Mouse (Mus musculus) CD4-positive, CD25-positive, alpha-beta regulatory T cell, adult 4 months (primary cell): ENCODE results near the gene Mok. TPM values are rescaled to one million over a fixed set of nuclear protein-coding genes. Genes with fewer than 3 reads are reported as not detected.

ENCODE experiments used
- ATAC-seq: one replicate; pipeline ENCODE4 v1.8.0; 2017
- polyA plus RNA-seq, 2 experiments: library from polyadenylated mRNA; unstranded; fragments of 100-300 nt; shearing (Covaris generic); gene quantifications; one replicate each; pipeline ENCODE4 v1.2.1; 2017

The Mok gene
- polyA plus RNA-seq, 2 experiments from 2014 or later = 0.24 to 0.63 TPM

DNA sequence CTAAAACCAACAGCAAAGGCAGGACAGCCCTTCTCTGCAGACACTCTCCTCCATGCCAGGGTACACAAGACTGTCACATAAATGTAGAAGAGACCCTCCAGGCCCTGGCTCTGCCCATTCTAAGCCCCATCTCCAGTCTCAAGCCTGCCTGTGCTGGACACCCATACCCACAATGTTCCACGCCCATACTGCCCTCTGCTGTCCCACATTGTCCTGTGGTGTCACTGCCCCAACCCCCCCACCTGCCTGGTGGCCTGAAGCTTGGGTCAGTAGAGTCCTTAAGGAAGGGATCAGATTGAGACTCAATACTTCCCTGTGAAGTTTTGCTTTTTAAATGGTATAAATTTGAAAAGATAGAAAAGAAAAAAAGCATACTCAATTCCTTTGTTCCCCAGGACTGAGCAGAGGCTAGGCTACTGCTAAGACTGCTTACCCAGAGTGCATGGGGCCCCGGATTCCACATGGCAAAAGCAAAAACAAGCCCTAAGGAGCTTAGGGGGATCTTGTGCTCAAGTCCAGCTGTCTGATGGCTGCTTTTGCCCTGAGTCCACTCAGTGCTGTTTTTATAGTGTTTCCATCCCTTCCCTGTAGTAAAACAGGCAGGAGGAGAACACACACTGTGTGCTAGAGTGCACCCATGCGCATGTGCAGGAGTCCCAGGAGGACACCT lies 34.3 kb downstream of the Mok start:
- ATAC-seq = no peak

DNA sequence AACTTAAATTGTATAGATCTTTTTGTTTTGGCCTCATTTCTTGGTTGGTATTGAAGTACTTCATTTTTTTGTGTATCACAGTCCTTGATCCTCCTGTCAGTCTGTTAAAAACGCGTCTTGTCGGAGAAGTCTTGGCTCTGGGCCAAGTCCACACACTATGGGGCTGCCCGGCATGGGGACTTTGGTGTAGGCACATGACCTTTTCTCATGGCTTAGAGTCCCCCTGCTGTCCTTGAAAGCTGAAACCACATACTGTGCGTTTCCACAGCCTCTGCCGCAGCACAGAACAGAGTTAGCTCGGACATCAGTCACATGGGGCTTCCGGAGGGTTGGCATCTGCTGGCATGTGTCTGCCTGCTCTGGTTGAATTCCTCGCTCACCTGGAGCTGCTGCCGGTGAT lies 36.5 kb downstream of the Mok start:
- ATAC-seq = no peak

DNA sequence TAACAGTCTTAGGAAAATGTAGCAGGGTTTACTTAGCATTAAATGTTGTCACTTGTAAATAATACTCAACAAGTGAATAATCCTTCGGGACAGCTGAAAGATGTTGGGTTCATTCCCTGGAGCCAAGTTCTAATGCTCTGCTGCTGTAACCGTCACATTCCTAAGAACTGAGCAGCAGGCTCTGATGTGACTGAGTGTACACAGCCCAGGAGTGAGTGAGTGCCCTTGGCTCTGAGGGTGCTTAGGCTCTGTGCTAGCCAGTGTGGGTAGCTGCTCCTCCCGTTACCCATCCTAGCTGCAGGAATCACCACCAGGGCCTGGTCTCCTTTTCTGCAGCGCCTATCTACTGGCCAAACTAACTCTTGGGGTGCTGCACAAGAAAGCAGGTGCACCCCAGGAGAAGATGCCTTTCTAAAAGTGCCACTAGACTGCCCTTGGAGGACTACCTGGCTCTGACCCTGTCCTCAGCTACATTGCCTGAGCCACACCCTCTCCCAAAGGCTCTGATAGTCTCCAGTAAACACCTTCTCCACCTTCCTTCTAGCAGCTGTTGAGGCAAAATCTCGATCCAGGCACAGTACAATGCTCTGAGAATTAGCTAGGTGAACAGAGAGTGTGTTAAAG lies 38.0 kb downstream of the Mok start:
- no peak for ATAC-seq

DNA sequence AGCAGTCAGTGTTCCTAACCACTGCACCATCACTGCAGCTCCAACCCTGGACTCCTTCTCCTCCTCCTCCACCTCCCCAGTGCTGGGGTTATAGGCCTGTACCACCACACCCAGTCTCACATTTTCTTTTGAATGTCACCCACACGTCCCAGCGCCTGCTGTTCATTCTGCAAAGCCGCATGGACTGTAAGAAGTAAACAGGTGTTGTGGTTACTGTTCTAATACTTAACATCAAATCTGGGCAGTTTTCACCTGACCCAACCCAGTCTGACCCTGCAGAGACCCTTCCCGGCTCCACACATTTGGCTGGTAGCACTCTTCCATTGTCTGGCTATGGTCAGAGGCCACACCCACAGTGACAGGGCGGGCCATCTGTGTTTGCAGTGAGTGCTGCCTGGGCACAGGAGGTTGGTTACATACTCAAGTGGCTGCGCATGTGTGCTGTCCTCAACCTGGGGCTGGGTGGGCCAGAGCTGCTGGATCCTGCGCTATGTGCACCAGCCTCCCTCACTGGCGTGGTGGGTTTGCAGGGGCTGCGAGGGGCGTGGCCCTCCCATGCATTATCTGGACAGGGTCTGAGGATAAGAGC lies 38.8 kb downstream of the Mok start:
- no peak for ATAC-seq

DNA sequence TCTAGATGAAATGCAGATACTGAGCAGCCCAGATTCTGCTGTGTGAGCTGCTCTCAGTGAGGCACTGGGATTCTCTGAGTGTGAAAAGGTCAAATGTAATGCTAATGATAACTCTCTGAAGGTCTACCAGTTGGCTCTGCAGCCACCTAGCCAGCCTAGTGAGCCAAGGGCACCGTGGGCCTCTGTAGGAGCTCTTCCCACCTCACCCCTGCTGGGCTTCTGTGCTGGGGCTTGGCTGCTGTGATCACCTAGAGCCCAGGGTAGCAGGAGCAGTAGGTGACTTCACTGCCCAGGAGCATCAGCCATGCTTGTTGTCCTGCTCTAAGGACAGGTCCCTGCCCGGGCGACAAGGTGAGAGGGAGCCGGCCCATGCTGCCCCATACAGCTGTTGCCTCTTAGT lies 41.5 kb downstream of the Mok start:
- ATAC-seq = no peak

DNA sequence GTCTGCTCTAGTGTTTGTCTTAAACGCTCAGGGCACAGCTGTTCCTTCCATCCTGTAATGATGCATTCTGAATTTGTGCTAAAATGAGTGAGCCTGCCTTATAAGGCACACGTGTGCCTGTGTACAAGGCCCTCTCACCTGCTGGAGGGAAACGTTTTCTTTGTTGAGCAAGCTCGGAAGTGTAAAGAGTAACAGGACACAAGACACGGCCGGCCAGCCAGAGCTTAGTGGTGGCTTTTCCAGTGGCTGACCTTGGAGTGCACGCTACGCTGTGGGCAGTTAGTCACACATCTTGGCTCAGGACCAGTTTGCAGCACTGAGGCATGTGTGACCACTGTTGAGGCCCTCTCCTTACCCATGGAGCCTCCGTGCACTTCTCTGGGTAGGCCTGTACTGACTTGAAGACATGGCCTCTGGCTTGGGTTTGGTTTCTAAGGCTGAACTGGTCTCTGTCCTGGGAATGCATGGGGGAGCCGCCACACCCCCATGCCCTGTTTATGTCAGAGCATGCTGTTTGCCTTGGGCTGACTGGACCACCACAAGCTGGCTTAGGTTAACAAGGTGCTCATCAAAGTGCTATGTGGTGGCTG lies 42.8 kb downstream of the Mok start:
- no peak for ATAC-seq

DNA sequence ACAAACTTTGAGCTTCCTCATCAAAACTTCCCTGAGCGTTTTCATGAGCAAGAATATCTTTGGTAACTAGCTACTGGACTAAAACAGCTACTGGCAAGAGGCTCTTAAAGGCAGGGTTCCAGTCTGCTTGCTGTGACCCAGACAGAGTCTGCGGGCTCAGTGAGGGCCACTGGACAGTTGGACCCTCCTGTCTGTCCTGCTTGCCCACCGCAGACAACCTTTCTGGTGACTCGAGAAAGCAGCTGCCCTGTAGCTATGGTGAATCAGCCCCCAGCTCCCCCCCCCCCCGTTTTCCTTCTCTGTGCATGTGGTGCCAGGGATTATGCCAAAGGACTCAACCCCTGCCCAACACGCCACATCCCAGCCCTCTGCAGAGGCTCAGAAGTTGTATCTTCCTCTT lies 43.5 kb downstream of the Mok start:
- no peak for ATAC-seq

DNA sequence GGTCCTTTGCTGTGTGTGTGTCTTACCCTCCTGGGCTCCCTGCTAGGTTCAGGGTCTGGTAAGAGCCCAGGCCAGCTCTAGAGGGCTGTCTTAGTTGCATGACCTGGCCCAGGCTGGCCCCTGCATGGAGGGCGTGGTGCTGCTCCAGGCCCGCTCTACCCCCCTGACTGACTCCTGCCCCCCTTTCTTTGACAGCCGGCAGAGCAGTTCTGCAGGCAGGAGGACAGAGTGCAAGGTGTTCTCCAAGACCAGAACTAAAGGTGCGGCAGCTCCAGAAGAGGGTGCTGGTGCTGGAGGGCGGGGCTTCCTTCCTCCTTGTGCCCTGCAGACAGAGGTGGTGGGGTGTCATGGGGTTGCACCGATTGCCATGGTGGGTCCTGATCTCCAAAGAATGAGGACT lies 44.0 kb downstream of the Mok start:
- no peak for ATAC-seq

DNA sequence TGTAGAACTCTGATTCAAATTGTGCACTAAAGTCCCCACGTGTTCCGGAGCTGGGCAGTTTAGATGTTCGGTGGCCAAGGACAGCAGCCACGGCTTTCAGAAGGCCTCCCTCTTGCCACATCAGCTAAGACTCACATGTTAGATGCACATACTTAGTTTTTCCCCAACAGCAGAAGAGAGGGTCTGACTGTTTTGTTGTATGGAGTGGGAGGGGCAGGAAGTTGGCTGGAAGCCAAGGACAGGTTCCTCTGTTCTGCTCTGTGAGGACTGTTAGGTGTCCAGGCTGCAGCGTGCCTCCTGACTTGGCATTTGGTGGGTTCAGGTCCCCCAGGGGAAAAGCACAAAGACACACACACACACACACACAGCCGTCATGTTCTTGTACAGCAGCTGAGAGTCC lies 45.7 kb downstream of the Mok start:
- no peak for ATAC-seq

DNA sequence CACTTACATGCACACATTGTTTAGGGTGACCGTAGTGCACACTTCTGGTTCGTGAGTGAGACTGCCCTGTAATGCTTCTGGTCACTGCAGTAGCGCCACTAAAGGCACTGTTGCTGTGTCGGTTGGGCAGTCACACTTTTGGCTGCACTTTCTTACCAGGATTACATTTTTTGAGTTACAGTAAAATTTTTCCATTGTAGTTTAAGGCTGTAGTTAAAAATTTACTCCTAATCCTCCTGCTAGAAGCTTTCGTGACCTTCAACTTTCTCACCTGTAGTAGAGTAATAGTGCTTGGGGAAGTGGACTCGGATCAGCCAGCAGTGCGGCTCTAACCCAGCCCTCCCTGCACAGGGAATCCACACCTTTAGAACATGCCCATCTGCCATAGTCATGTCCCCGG lies 49.7 kb downstream of the Mok start:
- no peak for ATAC-seq

DNA sequence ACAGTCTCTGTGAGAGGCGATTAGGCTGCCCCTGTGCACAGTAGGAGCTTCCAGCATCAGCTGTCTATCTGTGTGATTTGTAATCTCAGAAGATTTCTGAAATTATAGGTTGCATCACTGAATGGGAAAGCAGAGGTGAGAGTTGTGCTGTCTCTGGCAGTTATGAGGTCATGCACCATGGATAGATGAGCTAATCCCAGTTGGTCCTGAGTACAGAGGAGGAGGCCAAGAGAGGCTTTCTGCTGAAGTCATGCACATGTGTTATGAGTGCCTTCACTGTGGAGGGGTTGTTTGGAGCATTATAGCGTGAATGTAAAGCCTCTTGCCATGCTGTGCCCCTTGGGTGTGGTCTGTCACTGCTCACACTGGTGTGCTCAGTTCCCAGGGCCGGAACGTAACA lies 50.2 kb downstream of the Mok start:
- ATAC-seq = no peak

DNA sequence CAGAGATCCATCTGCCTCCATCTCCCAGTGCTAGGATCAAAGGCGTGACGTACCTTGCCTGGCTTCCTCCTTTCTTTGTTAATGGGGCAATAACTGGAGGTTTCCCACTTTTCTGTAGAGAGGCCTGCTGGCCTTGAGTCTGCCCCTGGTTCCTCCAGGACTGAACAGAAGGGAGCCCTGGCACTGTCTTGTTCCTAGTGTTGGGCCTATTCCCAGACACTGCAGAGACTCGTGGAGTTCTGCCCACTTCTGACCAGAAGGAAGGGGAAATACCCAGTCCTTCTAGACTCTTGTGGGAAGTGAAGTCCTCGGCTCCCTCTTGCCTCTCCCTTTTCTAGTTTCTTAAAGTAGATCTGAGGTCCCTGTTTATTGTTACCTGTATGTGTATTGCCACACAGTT lies 54.5 kb downstream of the Mok start:
- no peak for ATAC-seq

DNA sequence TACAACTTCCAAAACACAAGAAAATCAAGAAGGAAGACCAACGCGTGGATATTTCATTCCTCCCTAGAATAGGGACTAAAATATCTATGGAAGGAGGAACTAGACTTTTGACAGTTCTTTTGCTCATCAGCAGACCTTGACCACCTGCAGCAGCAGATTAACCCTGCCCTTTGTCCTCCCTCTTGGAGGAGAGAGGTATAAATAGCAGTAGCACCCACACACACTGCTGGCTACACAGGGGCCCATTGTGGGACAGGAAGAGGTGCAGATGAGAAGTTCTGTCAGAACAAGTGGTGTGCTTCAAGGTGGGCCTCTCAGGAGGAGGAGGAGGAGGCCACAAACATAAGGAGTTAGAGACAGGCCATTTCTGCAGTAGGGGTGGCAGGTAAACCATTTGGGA lies 56.5 kb downstream of the Mok start:
- ATAC-seq = no peak

DNA sequence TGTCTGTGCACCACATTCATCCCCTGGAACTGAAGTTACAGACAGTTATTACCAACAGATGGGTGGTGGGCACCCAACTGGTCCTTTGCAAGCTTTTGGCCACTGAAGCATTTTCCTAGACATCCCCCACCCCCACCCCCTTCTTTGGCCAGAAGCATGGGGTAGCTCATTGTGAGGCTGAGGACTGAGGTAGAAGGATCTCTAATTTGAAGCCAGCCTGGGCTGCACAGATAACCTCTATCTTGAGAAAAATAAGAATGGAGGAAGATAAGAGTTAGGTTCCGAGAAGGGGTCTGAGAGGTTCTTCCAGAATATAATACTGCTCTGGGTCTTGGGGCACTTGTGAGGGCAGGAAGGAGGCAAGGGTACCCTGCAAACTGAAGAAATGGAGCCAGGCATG lies 58.5 kb downstream of the Mok start:
- no peak for ATAC-seq

DNA sequence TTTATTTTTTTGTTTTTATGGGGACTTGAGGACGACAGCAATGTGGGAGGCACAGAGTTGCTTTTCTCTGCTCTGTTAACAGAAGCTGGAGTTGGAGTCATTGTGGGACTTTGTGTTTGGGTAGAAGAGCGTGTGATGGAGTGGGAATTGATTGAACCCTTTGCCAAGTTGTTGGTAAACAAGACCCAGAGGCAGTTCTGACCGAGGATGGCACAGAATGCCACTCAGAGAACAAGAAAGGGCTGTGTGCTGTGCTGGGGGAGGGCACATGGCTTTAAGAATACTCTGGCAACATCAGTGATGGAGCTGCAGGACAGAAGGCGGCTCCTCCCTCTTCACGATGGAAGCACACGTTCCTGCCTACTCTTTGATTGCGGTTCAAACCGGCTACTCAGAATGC lies 59.6 kb downstream of the Mok start:
- ATAC-seq = no peak

DNA sequence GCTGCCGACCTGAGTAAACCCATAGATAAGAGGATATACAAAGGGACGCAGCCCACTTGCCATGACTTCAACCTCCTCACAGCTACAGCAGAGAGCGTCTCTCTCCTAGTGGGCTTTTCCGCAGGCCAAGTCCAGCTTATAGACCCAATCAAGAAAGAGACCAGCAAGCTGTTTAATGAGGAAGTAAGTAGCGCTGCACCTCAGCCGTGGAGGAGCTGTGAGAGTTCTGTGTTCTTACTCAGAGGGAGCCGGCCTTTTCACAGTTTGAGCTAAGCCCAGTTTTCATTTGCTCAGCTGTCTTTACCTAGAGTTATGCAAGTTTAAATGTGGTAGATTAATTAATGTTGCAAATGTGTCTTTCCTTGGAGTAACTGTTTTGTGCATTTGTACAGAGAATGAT lies 61.4 kb downstream of the Mok start:
- ATAC-seq = no peak

DNA sequence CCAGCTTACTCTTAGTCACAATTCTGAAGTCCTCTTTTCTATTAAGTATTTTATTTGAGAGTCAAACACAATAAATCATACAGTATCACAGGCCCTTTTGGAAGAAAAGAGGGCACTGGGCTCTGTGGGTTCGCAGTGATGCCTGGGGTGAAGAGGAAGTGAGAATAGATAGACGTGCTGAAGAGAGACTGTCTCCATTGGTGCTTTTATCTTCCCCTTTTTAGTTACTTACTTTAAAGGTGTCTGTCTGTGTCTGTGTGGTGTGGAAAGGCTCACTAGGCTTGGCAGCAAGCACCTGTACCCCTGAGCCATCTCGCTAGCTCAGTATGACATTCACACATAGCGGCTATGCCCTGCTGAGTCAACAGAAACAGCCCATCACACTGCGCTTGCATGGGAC lies 62.9 kb downstream of the Mok start:
- ATAC-seq = no peak

DNA sequence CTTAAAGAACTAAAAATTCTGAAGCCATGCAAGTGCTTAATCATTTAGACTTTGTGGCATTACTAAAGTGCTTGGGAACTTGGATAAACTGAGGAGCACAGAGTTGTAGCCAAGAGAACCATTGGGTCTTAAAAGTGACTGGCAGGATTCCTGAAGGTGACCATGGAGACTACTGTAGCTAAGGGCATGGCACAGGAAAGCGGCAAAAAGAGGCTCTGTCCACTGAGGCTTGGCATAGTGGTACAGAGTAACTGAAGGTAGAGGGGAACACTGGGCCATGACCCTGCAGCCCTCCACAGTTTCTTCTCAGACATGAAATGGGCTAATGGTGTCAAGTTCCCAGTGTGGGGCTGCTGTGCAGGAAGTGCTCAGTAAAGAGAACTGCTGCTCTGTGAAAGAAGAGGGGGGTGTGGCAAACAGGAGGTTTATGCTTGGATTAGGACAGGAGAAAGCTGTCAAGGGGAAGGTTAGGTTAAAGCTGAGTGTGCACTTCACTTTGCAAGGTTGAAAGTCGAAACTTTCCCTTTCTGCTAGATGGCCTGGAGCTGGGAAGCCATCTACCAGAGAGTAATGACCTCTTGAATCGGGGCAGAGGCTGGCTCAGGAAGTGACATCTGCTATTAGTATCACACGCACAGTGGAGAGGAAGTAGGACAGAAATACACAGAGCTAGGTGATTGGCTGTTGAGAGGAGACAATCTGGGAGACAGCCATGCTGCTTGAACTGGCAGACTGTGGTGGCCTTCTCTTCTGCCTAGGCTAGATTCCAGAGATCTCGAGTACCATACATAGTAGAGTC lies 64.9 kb downstream of the Mok start:
- ATAC-seq = peak; percentile 65

DNA sequence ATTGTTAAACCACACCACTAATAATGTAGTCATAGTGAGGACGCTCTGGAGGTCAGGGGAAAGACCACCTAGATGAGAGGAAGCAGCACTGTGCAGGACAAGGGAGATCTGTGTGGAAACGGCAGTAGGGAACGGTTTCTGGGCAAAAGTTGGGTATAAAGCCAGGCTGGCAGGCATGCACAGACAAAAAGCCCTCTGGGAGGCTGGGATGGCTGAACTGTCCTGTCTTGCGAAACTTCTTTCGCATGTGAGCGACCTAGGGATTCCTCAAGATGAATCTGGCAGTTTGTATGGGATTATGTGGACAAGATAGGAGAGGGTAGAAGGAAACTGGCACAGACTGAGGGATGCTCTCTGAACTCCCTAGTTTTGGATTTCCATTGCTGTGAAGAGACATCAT lies 68.8 kb downstream of the Mok start:
- ATAC-seq = no peak

DNA sequence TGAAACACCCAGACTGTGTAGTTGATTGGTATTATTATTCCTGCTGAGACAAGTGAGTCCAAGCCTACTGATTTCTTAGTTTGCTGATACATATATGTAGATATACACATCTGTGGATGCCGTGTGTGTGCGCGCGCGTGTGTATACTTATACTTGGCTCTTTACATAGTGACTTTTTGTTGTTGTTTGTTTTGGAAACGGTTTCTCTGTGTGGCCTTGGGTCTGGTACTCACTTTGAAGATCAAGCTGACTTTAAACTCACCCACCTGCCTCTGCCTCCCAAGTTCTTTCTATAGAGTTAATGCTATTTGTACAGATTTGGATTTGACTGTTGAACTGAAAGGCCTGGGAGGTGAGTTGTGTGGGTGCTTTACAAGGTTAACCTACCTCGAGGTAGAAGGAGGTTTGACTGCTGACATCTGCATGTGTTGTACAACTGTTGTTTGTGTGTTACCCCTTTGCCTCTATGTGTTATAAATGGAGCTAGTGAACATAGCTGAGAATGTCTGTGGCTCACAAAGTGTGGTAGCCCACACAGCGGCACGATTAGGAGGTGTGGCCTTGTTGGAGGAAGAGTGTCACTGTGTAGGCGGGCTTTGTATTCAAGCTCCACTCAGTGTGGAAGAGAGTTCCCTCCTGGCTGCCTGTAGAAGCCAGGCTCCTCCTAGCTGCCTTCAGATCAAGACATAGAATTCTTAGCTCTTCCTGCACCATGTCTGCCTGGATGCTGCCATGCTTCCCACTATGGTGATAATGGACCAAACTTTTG lies 70.1 kb downstream of the Mok start:
- ATAC-seq = peak; percentile 97

DNA sequence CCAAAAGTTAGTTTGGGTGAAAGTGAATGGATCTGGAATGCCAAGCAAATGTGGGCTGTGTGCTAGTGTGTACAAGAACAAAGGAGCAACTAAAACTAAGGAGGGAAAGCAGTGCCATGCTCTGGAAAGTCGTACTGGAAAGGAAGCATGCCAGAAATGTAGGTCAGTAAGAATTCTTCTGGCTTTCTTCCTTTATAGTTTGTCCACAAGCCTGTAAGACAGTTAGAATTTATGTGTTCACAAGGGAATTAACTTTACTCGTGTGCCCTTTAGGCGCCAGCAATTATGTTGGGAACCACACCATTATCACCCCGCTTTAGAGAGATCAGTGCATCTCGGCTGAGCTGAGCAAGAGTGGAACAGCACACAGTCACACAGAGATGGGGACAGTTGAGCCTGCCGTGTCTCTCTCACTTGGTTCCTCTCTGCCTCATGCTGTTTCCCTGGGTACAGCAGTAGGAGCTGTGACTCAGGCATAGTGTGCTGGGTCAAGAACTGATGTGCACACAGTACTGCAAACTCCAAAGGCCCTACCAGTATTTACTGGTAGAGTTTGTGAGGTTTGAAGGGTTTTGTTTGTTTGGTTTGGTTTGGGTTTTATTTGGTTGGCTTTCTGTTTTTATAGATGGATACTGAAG lies 71.0 kb downstream of the Mok start:
- no peak for ATAC-seq

DNA sequence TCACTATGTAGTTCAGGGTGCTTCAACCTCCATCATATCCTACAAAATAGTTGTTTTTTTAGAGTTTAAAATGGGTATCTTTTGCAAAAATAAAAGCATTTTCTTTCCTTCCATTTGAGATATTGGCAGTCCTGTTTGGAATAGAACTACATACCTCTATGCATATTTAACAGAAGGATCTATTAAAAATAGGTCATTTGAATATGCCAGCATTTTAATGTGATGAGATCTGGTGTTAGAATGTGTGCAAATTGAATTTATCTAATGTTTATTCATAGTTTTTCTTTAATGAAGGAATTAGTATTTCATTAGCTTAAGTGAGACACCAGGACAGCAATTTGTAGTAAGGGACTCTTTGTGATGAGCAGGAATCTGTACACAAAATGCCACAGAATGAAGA lies 72.2 kb downstream of the Mok start:
- ATAC-seq = no peak
